Mouse (Mus musculus) granulocyte monocyte progenitor cell, adult 5-6 weeks (primary cell): ENCODE results near the gene Asic5. TPM values are rescaled to one million over a fixed set of nuclear protein-coding genes. Genes with fewer than 3 reads are reported as not detected.

Source experiments
- ATAC-seq: replicated peaks from 2 replicates; pipeline ENCODE4 v1.8.0; 2016; ENCODE audit warnings: mild to moderate bottlenecking, moderate TSS enrichment, inconsistent platforms; ENCODE audit not compliant: poor library complexity, severe bottlenecking
- total RNA-seq, 2 experiments: library from RNA; stranded (forward) in 1 of 2; stranded (reverse) in 1 of 2; fragments of 200-712, 200-1000 nt in 1 of 2; fragments of >200 nt in 1 of 2; fragmentation: Nextera tagmentation in 1 of 2; gene quantifications; 2 replicates each; pipeline ENCODE4 v1.2.3; 2014 to 2017

Gene Asic5
- total RNA-seq, 2 experiments from 2014 or later = not detected

DNA sequence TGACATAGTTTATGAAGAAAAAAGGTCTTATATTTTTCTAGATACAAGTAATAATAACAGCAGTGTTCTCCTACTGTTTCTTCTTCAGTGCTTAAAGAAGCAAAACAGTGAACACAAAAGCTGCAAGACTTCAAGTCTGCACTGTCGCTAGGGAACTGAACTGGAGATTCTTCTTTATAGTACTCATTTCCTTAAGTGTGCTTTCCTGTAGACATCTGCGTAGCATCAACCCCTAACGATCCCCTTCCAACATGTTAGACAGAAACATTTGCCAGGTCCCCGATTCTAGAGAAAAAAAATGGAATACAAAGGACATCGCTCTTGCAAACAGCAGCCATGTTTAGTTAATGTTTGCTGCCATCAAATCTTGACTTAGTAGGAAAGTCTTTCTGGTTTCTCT, 85.7 kb downstream of the Asic5 start:
- ATAC-seq = no peak

Other genes starting within 250 kb of the Asic5 start
- 11.3 and 11.8 TPM in 2 replicates for gene Ctso, start 49.7 kb upstream of the Asic5 start, total RNA-seq (2014; fragmentation: Nextera tagmentation)
- 6.9 and 8.2 TPM in 2 replicates for gene Ctso, start 49.7 kb upstream of the Asic5 start, total RNA-seq (2017)
- gene Tdo2, start 6.1 kb upstream of the Asic5 start, total RNA-seq (2014; fragmentation: Nextera tagmentation) = not detected in 2 replicates
- gene Tdo2, start 6.1 kb upstream of the Asic5 start, total RNA-seq (2017) = not detected in 2 replicates
- not detected in 2 replicates for gene Gucy1b1, start 92.4 kb downstream of the Asic5 start, total RNA-seq (2014; fragmentation: Nextera tagmentation)
- gene Gucy1b1, start 92.4 kb downstream of the Asic5 start, total RNA-seq (2017) = 0.30 TPM in 1 of 2 replicates, not detected in the other
- gene Gucy1a1, start 163.5 kb downstream of the Asic5 start, total RNA-seq (2014; fragmentation: Nextera tagmentation) = not detected in 2 replicates
- gene Gucy1a1, start 163.5 kb downstream of the Asic5 start, total RNA-seq (2017) = 0.22 TPM in 1 of 2 replicates, not detected in the other